Mouse (Mus musculus) hindbrain, embryonic 15.5 days (tissue): ENCODE results near the gene Parva. TPM values are rescaled to one million over a fixed set of nuclear protein-coding genes. Genes with fewer than 3 reads are reported as not detected.

Experiments used
- ATAC-seq: fragments of 200-750 bp; cut with Nextera tagmentation; 2 replicates; pipeline ENCODE4 v1.8.0; 2017; ENCODE audit warnings: low read depth, moderate number of reproducible peaks, moderate TSS enrichment; ENCODE audit not compliant: low FRiP score
- H3K27ac ChIP-seq: fragments of 300-500 bp; sonication (generic); replicated peaks from 2 replicates; pipeline ENCODE4 v1.5.1; 2015; ENCODE audit warnings: mild to moderate bottlenecking, inconsistent platforms
- H3K27me3 ChIP-seq: fragments of 300-500 bp; sonication (generic); 2 replicates; pipeline ENCODE4 v1.6.1; 2015; ENCODE audit warnings: control low read depth, inconsistent platforms
- H3K36me3 ChIP-seq: fragments of 300-500 bp; sonication (generic); 2 replicates; pipeline ENCODE4 v1.6.1; 2015; ENCODE audit warnings: control low read depth, inconsistent platforms
- H3K4me1 ChIP-seq: fragments of 300-500 bp; sonication (generic); replicated peaks from 2 replicates; pipeline ENCODE4 v1.6.1; 2015; ENCODE audit warnings: control low read depth, inconsistent platforms
- H3K4me2 ChIP-seq: fragments of 300-500 bp; sonication (generic); 2 replicates; pipeline ENCODE4 v1.6.1; 2015; ENCODE audit warnings: moderate library complexity, mild to moderate bottlenecking, inconsistent platforms
- H3K4me3 ChIP-seq: fragments of 300-500 bp; sonication (generic); 2 replicates; pipeline ENCODE4 v1.5.1; 2015; ENCODE audit warnings: mild to moderate bottlenecking, inconsistent platforms
- H3K9ac ChIP-seq: fragments of 300-500 bp; sonication (generic); 2 replicates; pipeline ENCODE4 v1.6.1; 2015; ENCODE audit warnings: inconsistent platforms
- H3K9me3 ChIP-seq: fragments of 300-500 bp; sonication (generic); 2 replicates; pipeline ENCODE4 v1.6.1; 2016; ENCODE audit warnings: control low read depth, inconsistent platforms
- WGBS: fragments of 180-500 bp; shearing (Covaris S2); methylation state at CpG from one replicate; pipeline ENCODE4 v1.1.7; 2015; 5-methylcytosine and 5-hydroxymethylcytosine counted together
- polyA plus RNA-seq: library from polyadenylated mRNA; unstranded; fragments of >200 nt; fragmentation: Nextera tagmentation; extraction: Ambion mirVana; gene quantifications from 2 replicates; pipeline ENCODE4 v1.2.1, GENCODE M21; 2015

Gene Parva
- 25.4 and 27.7 TPM in 2 replicates for polyA plus RNA-seq

DNA sequence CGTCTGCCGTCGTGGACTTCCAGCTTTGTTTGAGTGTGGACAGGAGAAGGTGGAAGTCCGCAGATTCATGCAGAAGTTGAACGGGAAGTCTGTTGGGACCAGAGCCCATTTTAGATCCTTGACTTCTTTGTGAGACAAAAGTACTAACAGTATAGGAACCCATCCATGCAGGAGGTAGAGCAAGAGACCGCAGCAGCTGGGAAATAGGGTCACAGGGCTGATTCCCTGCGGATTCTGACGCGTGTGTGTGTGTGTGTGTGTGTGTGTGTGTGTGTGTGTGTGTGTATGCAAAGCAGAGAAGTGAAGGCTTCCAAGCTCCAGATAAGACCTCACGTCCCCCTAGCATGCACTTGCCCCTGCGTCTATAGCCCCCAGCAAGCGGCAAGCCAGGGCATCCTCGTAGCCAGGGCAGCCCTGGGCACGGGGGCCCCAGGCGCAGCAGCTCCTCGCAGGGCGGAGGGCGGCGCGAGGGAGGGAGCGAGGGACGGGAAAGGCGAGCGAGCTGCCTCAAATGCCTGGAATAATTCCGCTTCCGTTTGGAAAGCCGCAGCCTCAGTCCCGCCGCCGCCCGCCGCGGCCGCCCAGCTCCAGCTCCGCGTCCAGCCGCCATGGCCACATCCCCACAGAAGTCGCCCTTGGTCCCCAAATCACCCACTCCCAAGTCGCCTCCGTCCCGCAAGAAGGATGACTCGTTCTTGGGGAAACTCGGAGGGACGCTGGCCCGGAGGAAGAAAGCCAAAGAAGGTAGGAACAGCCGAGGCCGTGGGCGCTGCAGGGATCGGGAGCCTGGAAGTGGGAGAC, at the start of gene Parva:
TSS of gene Parva (plus strand) at position 149 of the 801 bp plus-strand sequence.
- H3K27me3 ChIP-seq: 0 out of 2 replicates have a peak, but pooled peaks cover 5% of the 10 kb centered on the region
- H3K4me3 ChIP-seq: peak within 1 kb of the TSS; percentile 48
- H3K4me2 ChIP-seq: peak within 1 kb of the TSS; percentile 95
- peak within 1 kb of the TSS; percentile 75 for H3K27ac ChIP-seq
- 1% methylated on average over 48 of the region's 49 CpGs for WGBS
- ATAC-seq: peak; percentile 79
- H3K9me3 ChIP-seq: no peaks in the 10 kb centered on the region
- H3K4me1 ChIP-seq: peaks cover 16% of the 10 kb centered on the region
- peak within 1 kb of the TSS; percentile 46 for H3K9ac ChIP-seq
- no peaks in the 10 kb centered on the region for H3K36me3 ChIP-seq

DNA sequence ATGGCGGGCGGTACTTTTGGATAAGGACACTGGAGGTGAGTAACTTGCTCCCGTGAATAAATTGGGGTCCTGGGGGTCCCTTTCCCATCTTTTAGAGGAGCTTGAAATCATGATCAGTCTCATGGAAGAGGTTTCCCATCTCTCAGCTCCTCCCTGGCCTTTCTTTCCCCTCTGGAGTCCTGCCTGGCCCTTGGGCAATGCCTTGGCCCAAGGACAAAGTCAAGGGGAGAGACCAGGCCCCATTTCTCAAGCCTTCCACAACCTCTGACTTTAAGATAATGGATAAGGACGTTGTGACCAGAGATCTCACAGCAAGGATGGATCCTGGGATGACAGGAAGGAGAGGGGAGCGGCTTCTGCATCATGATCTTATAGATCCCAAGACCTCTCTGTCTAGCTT, 49.2 kb upstream of the Parva start:
- ATAC-seq: no peak
- WGBS: 83% methylated on average over 5 of the region's 5 CpGs
- no peaks in the 10 kb centered on the region for H3K9me3 ChIP-seq
- no peaks in the 10 kb centered on the region for H3K36me3 ChIP-seq
- H3K27ac ChIP-seq: no peak overlapping the region
- no peak overlapping the region for H3K9ac ChIP-seq
- H3K27me3 ChIP-seq: no peaks in the 10 kb centered on the region
- no peaks in the 10 kb centered on the region for H3K4me1 ChIP-seq
- no peak overlapping the region for H3K4me3 ChIP-seq
- H3K4me2 ChIP-seq: no peak overlapping the region

DNA sequence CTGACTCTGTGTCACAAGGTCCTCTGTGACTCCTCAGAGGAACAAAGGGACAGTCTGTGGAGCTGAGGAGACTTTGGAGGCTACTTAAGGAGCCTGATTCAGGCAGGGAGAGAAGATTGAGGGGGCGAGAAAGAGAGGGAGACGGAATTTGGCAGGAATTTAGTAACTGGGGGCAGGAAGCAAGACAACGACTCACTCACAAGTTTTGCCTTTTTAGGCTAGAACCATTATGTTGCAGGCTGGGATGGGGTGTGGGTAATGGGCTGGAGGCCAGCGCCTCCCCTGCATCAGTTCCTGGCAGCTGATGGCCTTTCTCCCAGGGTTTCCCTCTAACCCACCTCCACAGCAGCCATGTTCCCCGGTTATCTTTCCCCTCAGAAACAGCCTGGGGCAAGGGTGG, 48.8 kb upstream of the Parva start:
- H3K27me3 ChIP-seq: no peaks in the 10 kb centered on the region
- no peak overlapping the region for H3K27ac ChIP-seq
- no peak overlapping the region for H3K4me3 ChIP-seq
- H3K9ac ChIP-seq: no peak overlapping the region
- ATAC-seq: no peak
- H3K4me2 ChIP-seq: no peak overlapping the region
- no peaks in the 10 kb centered on the region for H3K9me3 ChIP-seq
- WGBS: 81% methylated on average over 5 of the region's 5 CpGs
- no peaks in the 10 kb centered on the region for H3K36me3 ChIP-seq
- no peaks in the 10 kb centered on the region for H3K4me1 ChIP-seq

DNA sequence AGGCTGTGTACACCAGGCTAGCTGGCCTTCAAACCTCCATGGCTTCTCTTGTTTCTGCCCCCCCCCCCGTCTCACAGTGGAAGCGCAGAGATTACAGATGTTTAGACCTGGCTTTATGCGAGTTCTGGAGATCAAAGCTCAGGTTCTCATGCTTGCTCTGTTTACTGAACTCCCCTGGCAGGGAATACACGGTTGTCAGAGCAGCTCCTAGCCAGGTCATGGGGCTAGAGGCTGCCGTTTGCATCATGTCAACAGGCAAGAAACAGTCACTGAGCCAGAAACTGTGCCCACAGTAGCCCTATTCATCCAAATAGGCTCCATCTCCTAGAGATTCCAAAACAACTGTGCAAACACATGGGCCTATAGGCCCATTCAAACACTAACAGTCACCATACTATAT, 40.8 kb upstream of the Parva start:
- Histone ChIP-seq H3K36me3 (no peaks in the 10 kb centered on the region), H3K9ac (no peak overlapping the region), H3K27me3 (no peaks in the 10 kb centered on the region), H3K9me3 (no peaks in the 10 kb centered on the region), H3K27ac (no peak overlapping the region), H3K4me1 (peaks cover 22% of the 10 kb centered on the region), H3K4me2 (no peak overlapping the region), H3K4me3 (no peak overlapping the region)
- ATAC-seq: no peak
- 71% methylated on average over 5 of the region's 5 CpGs for WGBS

DNA sequence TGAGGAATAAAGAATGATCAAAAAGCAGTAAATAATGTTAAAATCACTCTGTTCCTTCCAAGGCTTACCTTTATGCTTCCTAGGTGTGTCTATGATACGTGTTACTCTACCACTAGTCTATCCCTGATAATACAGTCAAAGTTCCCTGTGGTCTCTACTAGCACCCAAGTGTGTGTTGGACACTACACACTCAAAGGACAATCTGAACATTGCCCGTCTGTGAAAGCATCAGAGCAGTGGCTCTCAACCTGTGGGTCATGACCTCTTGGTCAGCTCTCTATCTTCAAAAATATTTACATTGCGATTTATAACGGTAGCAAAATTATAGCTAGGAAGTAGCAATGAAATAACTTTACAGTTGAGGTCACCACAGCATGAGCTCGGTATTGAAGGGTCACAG, 39.4 kb upstream of the Parva start:
- Histone ChIP-seq H3K27ac (no peak overlapping the region), H3K9me3 (no peaks in the 10 kb centered on the region), H3K9ac (no peak overlapping the region), H3K36me3 (no peaks in the 10 kb centered on the region), H3K4me3 (no peak overlapping the region), H3K4me2 (no peak overlapping the region), H3K27me3 (no peaks in the 10 kb centered on the region), H3K4me1 (peaks cover 31% of the 10 kb centered on the region)
- no peak for ATAC-seq
- WGBS: 89% methylated on average over 5 of the region's 5 CpGs

DNA sequence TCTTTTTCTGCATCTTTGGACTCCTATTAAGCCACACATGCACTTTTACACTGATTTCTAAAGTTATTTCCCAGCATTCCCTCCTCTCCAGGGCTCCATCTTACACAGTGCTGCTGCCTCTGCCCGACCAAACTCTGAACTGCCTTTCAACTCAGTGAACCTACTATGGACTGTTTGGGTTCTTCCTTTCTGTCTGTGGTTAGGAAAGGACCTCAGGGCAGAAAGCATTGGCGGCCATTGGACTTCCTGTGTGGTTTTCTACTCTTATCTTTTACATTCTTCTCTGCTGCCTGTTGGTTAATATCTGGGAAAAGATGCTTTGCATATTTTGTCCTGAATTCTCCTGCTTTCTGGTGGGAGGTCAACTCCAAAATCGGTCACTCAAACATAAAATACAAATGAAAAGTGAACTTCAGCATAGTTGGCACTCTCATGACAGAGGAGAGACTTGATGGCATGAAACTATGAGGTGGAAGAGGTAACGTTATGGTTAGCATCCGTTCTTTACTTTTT, 38.9 kb upstream of the Parva start:
- Histone ChIP-seq H3K27ac (no peak overlapping the region), H3K27me3 (no peaks in the 10 kb centered on the region), H3K4me3 (no peak overlapping the region), H3K9ac (no peak overlapping the region), H3K4me1 (peaks cover 31% of the 10 kb centered on the region), H3K9me3 (no peaks in the 10 kb centered on the region), H3K4me2 (no peak overlapping the region), H3K36me3 (no peaks in the 10 kb centered on the region)
- ATAC-seq: no peak
- 93% methylated on average over 5 of the region's 5 CpGs for whole genome bisulfite sequencing

DNA sequence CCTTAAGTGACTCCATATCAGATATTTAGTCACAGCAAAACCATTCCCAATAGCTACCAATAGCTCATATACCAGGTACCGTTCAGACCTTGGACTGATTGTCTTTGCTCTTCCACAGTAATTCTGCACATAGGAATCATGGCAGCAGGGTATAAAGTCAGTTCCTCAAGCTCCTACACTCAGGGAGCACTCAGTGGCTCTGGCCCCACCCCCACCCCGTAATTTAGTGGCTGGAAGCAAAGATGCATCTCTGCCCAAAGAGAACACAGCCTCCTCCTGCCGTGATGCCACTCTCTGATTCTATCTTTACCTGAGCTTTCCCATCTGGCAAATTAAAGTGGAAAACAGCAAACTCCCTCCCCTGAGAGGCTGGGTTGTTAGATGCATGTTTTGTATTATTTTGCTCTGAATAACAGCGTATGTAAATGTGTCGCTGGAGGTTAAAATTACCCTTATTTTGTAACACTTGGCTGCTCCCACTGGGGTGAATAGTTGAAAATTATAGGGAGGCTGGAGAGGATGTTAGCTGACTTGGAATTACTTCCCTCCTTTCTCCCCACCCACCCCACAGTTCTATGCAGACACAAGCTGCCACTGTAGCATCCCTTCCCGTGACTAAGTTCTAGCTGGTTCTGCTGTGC, 37.6 kb upstream of the Parva start:
- Histone ChIP-seq H3K9me3 (no peaks in the 10 kb centered on the region), H3K27me3 (no peaks in the 10 kb centered on the region), H3K27ac (peak overlapping the region; percentile 79), H3K36me3 (no peaks in the 10 kb centered on the region), H3K4me1 (peaks cover 31% of the 10 kb centered on the region), H3K4me2 (peak overlapping the region; percentile 15), H3K4me3 (no peak overlapping the region), H3K9ac (no peak overlapping the region)
- WGBS: 42% methylated on average over 6 of the region's 6 CpGs
- peak; percentile 60; the same call in 1 of the 2 replicates for ATAC-seq

DNA sequence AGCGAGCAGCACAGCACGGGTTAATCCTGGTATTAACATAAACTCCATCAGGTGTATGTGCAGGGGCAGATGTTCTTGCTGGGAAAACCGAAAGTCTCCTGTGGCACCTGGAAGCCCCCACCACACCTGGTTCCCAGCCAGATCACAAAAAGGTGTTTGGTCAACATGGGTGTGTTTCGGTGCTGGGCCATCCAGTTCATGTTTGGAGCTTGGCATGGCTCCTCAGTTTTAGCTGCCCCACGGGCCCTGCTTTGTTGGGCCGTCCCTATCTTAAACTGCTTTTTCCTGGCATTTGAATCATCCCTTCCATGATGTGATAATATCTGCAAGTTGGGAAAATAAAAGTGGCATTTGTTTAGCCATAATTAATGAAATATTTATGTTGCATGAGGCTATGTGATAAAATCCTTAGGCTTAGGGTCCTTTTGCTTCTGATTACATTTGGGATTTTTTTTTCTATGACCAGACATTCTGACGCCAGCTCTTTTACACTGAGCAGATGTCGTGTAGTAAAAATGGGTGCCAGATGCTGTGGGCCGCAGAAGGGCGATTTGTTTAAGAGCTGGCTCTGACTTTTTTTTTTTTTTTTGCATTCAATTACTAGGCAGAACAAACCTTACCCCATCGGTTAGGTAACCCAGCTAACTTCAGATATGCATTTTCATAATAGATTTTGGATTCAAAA, 36.9 kb upstream of the Parva start:
- peak overlapping the region; percentile 15 for H3K4me2 ChIP-seq
- WGBS: 23% methylated on average over 11 of the region's 11 CpGs
- no peak; the same call in 1 of the 2 replicates for ATAC-seq

DNA sequence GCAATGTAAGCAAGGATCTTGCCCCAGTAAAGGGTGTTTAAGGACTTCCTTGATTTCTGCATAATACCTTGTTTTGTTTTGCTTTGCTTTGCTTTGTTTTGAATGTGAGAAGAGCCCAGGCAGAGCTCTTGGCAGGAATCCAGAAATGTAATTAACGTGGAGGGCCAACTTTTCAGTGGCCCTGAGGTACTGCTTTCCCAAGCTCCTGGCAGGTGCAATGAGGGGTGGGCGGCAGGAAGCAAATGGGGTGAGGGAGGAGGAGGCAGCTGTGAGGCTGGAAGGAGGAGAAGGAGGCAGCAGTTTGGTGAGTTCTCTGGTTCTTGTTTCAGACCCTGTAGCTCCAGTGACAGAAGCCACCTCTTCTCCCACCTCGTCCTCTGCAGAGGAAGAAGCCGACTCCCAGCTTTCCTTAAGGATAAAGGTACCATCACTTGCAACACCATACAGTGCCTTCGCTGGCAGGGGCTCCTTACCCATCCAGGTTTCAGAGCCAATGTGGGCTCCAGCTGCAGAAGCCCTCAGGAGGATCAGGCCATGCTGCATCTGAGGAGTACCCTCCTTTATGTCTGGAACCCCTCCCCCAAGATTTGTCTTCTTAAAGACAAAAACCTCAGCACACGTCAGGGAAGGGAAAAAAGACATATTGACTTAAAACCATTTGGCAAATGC, 36.2 kb upstream of the Parva start:
- WGBS: 28% methylated on average over 6 of the region's 6 CpGs
- no peak overlapping the region for H3K9ac ChIP-seq
- ATAC-seq: peak; percentile 43; the same call in 1 of the 2 replicates
- H3K9me3 ChIP-seq: no peaks in the 10 kb centered on the region
- H3K27me3 ChIP-seq: no peaks in the 10 kb centered on the region
- H3K27ac ChIP-seq: peak overlapping the region; percentile 79
- no peaks in the 10 kb centered on the region for H3K36me3 ChIP-seq
- H3K4me1 ChIP-seq: peaks cover 31% of the 10 kb centered on the region
- H3K4me3 ChIP-seq: no peak overlapping the region
- peak overlapping the region; percentile 7 for H3K4me2 ChIP-seq

More for the DNA sequence above, 36.9 kb upstream of the Parva start:
- Histone ChIP-seq H3K4me3 (no peak overlapping the region), H3K4me1 (peaks cover 31% of the 10 kb centered on the region), H3K27me3 (no peaks in the 10 kb centered on the region), H3K9ac (no peak overlapping the region), H3K27ac (peak overlapping the region; percentile 79), H3K9me3 (no peaks in the 10 kb centered on the region), H3K36me3 (no peaks in the 10 kb centered on the region)

DNA sequence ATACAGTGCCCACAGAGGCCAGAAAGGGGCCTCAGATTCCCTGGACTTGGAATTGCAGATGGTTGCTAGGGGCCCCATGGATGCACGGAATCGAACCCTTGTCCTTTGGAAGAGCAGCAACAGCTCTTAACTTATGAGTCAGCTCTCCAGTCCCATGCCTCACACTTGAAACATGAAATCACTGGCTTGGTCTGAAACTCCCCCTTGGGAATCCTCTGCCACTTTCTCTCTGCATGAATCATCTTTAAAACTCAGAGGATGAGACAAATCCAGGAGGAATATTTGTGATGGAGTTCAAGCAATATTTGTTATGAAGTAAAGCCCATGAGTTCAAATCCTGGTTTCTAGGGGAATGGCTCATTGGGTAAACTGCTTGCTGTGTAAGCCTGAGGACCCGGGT, 29.5 kb upstream of the Parva start:
- no peak for ATAC-seq
- Histone ChIP-seq H3K27ac (no peak overlapping the region), H3K36me3 (no peaks in the 10 kb centered on the region), H3K4me1 (no peaks in the 10 kb centered on the region), H3K27me3 (no peaks in the 10 kb centered on the region), H3K4me3 (no peak overlapping the region), H3K4me2 (no peak overlapping the region), H3K9ac (no peak overlapping the region), H3K9me3 (no peaks in the 10 kb centered on the region)
- 94% methylated on average over 3 of the region's 3 CpGs for WGBS

DNA sequence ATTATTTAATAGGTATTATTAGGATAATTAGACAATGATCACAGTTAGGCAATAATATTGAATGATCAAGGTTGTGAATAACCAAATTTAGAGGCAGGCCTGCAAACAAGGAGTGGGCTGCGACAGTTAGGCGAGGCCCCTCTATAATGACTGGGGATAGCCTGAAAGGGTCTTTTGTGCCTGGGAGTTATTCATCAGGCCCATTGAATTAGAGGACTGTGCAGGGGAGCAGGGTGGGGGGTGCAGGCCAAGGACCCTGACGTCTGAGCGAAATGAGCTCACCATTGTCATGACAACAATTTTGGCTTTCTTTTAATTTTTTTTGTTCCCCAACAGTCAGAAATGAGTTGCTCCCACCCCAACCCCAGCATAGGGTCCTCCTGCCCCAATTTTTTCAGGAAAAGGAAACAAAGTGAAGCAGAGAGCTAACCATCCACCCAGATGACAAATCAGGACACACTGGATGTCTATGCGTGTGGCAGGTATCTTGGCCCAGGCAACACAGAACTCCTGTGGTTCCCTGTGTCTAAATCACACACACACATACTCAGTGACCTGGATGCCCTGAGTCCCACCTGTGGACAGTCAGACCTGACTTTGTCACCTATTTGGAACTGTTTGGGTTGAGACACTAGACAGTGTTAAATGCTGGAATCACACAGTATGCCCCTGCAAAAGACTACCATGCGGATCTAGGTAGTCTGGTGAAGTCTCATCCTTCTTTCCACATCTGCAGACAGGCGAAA, 27.7 kb upstream of the Parva start:
- H3K9ac ChIP-seq: no peak overlapping the region
- 34% methylated on average over 7 of the region's 7 CpGs for WGBS
- no peaks in the 10 kb centered on the region for H3K4me1 ChIP-seq
- H3K27ac ChIP-seq: no peak overlapping the region
- peak; percentile 54; the same call in 1 of the 2 replicates for ATAC-seq
- H3K9me3 ChIP-seq: no peaks in the 10 kb centered on the region
- H3K4me2 ChIP-seq: no peak overlapping the region
- no peaks in the 10 kb centered on the region for H3K36me3 ChIP-seq
- H3K4me3 ChIP-seq: no peak overlapping the region
- no peaks in the 10 kb centered on the region for H3K27me3 ChIP-seq
